Mouse (Mus musculus) left cerebral cortex, adult 18-20 months (tissue): ENCODE measurements around the gene Slc6a18. TPM values are rescaled to one million over a fixed set of nuclear protein-coding genes. Genes with fewer than 3 reads are reported as not detected.
"Not testable (repeated sequence)": the region's sequence is repeated elsewhere in the genome, so short reads cannot be mapped to it uniquely, and the experiment has no call there.

Experiments
- DNase-seq, 2 experiments: peaks; one replicate each; pipeline ENCODE4 v3.0.0; 2021 to 2022; ENCODE audit warnings: low spot score in 2 of 2, mixed read lengths in 1 of 2
- long read RNA-seq, 2 experiments: library from polyadenylated mRNA; stranded (forward); transcript quantifications; one replicate each; pipeline ENCODE4 v2.0.0; 2021
- total RNA-seq, 2 experiments: library from RNA; stranded (reverse); gene quantifications; 2 replicates each; pipeline ENCODE4 v1.2.3; 2021

Gene Slc6a18
- total RNA-seq, result not detected
- long read RNA-seq, experiment 1, result 0 reads
- long read RNA-seq, experiment 2, result 0 reads

DNA sequence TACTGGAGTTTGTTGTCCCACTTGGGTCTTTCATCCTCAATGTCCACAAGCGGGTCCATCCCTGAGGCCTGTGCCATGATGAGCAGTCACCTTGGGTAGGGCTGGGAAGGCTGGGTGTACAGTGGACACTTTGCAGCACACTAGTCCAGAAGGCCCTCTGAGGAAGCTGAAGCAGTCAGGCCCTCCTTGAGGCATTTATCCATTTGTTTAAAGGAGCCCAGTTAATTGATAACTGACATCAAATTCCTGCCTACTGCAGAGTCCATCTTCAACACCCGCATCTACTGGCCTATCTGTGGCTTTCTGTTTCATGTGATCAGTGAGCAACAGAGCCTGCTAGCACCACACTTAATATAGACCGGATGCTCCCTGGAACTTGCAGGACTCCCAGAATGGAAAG is at the start of gene Slc6a18:
TSS of gene Slc6a18 (minus strand) at position 171 of the 400 bp plus-strand sequence.
- no peak for DNase-seq

DNA sequence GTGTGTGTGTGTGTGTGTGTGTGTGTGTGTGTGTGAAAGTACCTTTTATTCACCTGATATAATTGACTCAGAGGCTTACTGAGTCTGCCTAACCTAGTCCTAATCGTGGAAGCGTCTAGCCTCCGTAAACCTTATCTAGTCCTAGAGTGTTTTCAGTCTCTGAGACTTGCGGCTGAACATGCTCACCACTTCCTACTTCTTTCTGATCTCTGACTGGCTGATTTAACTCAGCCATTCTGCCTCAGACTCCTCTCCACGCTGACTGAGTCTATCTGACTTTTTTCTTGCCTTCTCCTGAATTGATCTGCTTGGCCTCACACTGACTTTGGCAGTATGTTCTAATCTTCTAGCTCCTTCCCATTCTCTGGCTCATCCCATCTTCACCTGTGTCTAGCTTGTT is 47.5 kb upstream of the Slc6a18 start:
- DNase-seq, result no peak

GRCm38 (mm10) chr13:73723081-73723668 is 45.4 kb upstream of the Slc6a18 start:
- peak; percentile 33 to 36 for DNase-seq

DNA sequence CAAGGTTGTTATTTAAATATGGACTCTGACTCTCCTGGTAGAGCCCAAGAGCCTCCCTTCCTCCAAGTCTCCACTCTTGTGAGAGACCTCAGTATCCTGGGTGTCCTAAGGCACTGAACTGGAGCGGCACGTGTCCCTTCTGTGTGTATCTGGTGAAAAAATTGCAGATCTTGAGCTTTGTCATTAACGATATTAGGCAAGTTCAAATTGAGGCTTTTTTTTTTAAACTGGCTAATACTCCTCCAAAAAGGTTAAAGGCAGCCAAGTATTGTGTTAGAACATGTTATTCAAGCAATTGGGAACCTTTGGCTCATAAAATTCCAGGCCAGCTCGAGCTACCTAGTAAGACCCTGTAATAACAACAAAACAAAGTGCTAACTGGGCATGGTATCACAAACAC is 42.4 kb upstream of the Slc6a18 start:
- DNase-seq, result no peak

GRCm38 (mm10) chr13:73718225-73718624 is 40.4 kb upstream of the Slc6a18 start:
- DNase-seq, result peak; percentile 82 to 87

DNA sequence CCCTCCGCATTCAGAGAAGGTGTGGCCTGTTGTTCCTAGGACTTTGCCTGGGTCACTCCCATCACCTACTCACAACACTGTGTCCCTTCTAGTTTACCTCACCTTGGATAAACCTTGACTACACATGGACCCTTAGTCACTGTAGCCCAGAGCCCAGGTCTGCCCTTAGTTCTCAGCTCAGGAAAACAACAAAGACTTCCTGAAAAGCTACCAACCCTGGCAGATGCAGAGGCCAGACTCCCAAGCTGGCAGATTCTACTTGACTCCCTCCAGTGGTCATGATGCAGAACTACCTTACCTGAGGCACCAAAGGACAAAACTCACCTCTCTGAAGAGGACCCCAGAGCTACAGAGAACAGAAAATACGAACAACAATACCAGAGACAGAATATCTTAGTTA is 36.2 kb upstream of the Slc6a18 start:
- no peak for DNase-seq

GRCm38 (mm10) chr13:73713204-73713603 is 35.4 kb upstream of the Slc6a18 start:
- DNase-seq, result no peak

DNA sequence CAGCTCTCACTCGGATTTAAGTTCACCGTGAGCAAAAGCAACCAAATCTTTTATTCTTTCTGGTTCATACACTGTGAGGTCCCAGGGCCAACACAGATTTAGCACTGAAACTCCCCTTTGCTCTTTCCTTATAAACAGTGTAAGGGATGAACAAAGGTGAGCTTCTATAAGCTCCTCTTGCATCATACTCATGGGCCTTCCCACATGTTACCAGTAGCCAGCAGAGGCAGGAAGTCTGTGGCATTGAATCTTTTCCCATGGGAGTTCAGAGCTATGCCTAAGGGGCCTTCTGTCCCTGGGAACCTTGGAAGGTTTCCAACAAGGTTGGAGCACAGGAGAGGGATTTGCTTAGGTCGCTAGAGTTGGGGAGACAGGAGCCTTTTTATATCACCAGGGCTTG is 34.4 kb upstream of the Slc6a18 start:
- DNase-seq, result no peak

DNA sequence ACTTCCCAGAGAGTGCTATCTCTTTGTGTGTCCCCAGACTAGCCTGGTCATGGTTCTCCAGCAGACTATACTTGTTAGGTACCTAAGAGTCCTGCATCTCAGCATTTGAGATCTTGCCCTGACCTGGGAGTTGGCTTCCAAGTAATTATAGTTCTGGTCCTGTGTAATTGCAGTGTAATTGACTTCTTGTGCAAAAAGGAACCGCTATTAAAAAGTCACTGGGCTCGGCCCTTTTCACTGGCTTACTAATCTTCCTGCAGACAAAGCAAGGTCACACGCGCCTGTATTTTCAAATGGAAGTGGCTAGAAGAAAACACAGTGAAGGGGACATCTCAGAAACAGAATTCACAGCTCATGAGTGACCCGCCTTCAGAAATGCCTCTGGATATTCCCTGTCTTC is 34.0 kb upstream of the Slc6a18 start:
- no peak for DNase-seq

GRCm38 (mm10) chr13:73711221-73711620 is 33.4 kb upstream of the Slc6a18 start:
- no peak for DNase-seq

DNA sequence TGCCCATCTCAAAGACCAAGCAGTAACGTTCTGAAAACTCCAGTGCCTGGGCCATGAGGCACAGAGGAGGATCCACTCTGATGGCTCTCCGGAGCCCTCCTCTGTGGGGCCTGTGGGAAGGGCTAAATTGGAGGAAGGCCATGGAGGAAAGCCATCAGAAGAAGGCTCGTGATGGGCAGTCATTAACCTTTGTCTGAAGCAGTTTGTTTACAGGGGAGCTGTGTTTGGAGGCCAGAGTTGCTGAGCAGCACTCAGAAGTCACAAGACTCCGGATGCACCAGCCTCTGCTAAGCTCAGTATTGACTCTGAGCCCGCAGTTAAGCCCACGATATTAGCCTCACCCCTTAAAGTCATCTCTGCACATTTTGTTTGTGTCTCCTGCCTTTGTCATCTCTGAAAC is 31.7 kb upstream of the Slc6a18 start:
- DNase-seq, result no peak

DNA sequence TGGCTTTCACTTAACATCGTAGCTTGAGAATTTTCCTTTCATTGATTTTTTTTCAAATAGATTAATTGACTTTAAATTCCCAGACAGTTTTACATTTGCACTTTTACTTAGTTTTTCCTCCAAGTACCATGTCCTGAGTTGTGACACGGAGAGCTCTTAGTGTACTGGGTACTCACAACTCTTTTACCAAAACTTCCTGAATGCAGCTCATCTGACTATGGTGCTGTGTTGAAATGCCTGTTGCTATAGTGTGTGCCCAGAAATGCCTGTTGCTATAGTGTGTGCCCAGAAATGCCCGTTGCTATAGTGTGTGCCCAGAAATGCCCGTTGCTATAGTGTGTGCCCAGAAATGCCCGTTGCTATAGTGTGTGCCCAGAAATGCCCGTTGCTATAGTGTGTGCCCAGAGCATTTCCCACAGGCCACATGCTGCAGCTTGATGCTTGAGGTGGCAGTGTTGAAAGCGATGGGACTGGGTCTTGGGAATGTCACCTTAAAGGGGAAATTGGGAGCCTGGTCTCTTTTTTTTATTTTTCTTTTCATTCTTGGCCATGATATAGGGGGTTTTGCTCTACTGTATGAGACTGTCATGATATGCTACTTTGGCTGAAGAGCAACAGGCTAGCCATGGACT is 27.0 kb upstream of the Slc6a18 start, which contains the start of gene Slc6a19:
TSS of gene Slc6a19 (minus strand) at position 172 of the 632 bp plus-strand sequence.
- no peak for DNase-seq

DNA sequence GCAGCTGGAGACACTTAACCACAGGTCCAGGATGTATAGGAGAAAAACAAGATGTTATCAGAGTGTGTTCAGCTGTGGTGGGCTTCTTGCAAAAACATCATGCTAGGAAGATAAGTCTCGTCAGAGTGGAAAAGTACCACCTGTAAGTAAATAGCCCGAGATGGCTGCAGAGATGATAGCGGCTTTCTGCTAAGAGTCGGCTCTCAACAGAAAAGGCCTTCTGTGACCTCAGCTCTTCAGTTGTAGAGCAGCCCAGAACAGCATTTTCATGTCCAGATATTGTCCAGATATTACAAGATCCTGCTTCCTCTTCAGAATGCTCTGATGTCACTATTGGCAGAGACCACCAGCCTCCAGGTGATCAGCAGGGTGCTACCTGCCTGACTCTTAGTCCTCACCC is 25.7 kb upstream of the Slc6a18 start:
- DNase-seq, result not testable (repeated sequence)

GRCm38 (mm10) chr13:73702776-73703175 is 25.0 kb upstream of the Slc6a18 start:
- DNase-seq, result no peak

- DNase-seq, result no peak
These were observed 23.5 kb upstream of the Slc6a18 start for GRCm38 (mm10) chr13:73701161-73701883.

DNA sequence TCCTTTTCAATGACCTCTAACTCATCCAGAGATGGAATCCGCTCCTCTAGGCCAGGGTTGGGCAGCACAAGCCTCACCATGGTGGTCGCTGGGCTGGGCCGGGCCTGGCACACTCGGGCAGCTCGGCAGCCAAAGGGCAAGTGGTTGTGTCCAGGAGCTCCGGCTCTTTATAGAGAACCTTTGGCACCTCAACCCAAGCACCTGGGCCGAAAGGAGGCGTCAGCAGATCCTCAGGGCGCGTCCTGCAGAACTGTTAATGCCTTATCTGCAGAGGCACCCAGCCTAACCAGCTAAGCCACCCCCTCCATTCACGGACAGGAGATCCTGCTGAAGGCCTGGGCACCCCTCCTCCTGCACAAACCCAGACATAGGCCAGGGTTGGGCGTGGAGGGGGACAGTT is 22.7 kb upstream of the Slc6a18 start:
- DNase-seq, result no peak

GRCm38 (mm10) chr13:73699714-73700113 is 21.9 kb upstream of the Slc6a18 start:
- no peak for DNase-seq

DNA sequence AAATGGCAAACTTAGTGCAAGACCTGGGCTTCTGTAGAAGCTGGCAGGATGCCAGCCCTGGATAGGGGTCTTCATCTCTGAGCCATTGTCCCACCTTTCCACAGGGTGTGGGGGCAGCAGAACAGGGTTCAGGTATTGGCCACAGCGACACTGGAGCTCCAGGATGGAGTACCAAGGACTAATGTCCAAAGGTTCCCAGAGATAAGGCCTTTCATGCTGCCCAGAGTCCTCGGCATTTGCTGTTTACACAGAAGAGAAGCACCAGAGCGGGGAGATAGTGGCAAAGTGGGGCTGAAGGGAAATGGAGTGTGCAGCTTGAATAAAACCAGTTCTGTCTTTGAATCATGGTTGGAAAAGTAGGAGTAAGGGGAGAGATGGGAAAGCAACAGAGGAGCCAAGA is 18.7 kb upstream of the Slc6a18 start:
- no peak for DNase-seq

- no peak for DNase-seq
These were observed 17.1 kb upstream of the Slc6a18 start for GRCm38 (mm10) chr13:73694972-73695371.

DNA sequence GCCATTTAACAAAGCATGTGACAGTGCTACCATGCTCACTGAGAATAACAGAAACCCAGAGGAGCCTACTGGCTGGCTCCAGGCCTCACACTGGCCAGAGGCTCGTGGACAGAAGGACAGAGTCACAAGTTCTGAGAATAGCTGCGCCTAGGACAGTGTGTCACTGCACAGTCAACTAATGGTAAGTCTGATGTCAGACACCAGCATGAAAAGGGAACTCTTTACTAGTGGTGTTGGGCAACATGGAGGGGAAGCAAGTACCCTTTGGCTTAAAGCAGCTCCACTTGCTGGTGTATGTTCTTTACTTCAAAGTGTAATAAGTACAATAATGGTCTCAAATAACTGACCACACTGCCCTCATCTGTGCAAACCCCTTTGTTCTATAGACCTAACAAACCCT is 15.5 kb upstream of the Slc6a18 start:
- no peak for DNase-seq

GRCm38 (mm10) chr13:73692249-73692868 is 14.5 kb upstream of the Slc6a18 start:
- peak; percentile 56 to 61 for DNase-seq

GRCm38 (mm10) chr13:73688934-73689333 is 11.1 kb upstream of the Slc6a18 start:
- no peak for DNase-seq
